Mouse (Mus musculus): ENCODE measurements at regions not wholly inside any gene's neighbourhood (a gene's known extent, or its start where the extent isn't known, plus 50 kb on each side); places are given as distances from the start of the nearest gene placed in this dataset.

GRCm38 (mm10) chr1:57243607-57244408 lies 133.6 kb upstream of the 1700066M21Rik start:
- in situ Hi-C loops (cut with MboI; ENCODE audit: low pct_unique_long_range_greater_than_20kb in 1 of 2, low sequenced_read_pairs in 2 of 2, unreplicated experiment in 1 of 2), result no loop called here

- in situ Hi-C loops (cut with MboI; ENCODE audit: low pct_unique_long_range_greater_than_20kb in 1 of 2, low sequenced_read_pairs in 2 of 2, unreplicated experiment in 1 of 2), result no loop called here
Measured at GRCm38 (mm10) chr1:57259626-57260025, 117.8 kb upstream of the 1700066M21Rik start.

- in situ Hi-C loops (cut with MboI; ENCODE audit: low pct_unique_long_range_greater_than_20kb in 1 of 2, low sequenced_read_pairs in 2 of 2, unreplicated experiment in 1 of 2), result no loop called here
Measured at GRCm38 (mm10) chr1:57265012-57265760, 112.2 kb upstream of the 1700066M21Rik start.

- in situ Hi-C loops (cut with MboI; ENCODE audit: low pct_unique_long_range_greater_than_20kb in 1 of 2, low sequenced_read_pairs in 2 of 2, unreplicated experiment in 1 of 2), result no loop called here
Measured at GRCm38 (mm10) chr1:57266695-57267094, 110.7 kb upstream of the 1700066M21Rik start.

GRCm38 (mm10) chr1:57267851-57268250 lies 109.6 kb upstream of the 1700066M21Rik start:
- in situ Hi-C loops (cut with MboI; ENCODE audit: low pct_unique_long_range_greater_than_20kb in 1 of 2, low sequenced_read_pairs in 2 of 2, unreplicated experiment in 1 of 2), result no loop called here

GRCm38 (mm10) chr1:57269679-57270354 lies 107.6 kb upstream of the 1700066M21Rik start:
- in situ Hi-C loops (cut with MboI; ENCODE audit: low pct_unique_long_range_greater_than_20kb in 1 of 2, low sequenced_read_pairs in 2 of 2, unreplicated experiment in 1 of 2), result no loop called here

GRCm38 (mm10) chr1:57272593-57272992 lies 104.8 kb upstream of the 1700066M21Rik start:
- in situ Hi-C loops (cut with MboI; ENCODE audit: low pct_unique_long_range_greater_than_20kb in 1 of 2, low sequenced_read_pairs in 2 of 2, unreplicated experiment in 1 of 2), result no loop called here

GRCm38 (mm10) chr1:57281549-57281948 lies 95.9 kb upstream of the 1700066M21Rik start:
- in situ Hi-C loops (cut with MboI; ENCODE audit: low pct_unique_long_range_greater_than_20kb in 1 of 2, low sequenced_read_pairs in 2 of 2, unreplicated experiment in 1 of 2), result loop anchor here in 1 of 2 experiments (5.0 kb wide), 1 partner anchor 51 kb away; no protein-coding TSS in a partner anchor

- in situ Hi-C loops (cut with MboI; ENCODE audit: low pct_unique_long_range_greater_than_20kb in 1 of 2, low sequenced_read_pairs in 2 of 2, unreplicated experiment in 1 of 2), result no loop called here
Measured at GRCm38 (mm10) chr1:57296186-57296585, 81.2 kb upstream of the 1700066M21Rik start.

- in situ Hi-C loops (cut with MboI; ENCODE audit: low pct_unique_long_range_greater_than_20kb in 1 of 2, low sequenced_read_pairs in 2 of 2, unreplicated experiment in 1 of 2), result no loop called here
Measured at GRCm38 (mm10) chr1:57298557-57298956, 78.9 kb upstream of the 1700066M21Rik start.

GRCm38 (mm10) chr1:57301260-57301979 lies 76.0 kb upstream of the 1700066M21Rik start:
- in situ Hi-C loops (cut with MboI; ENCODE audit: low pct_unique_long_range_greater_than_20kb in 1 of 2, low sequenced_read_pairs in 2 of 2, unreplicated experiment in 1 of 2), result no loop called here

GRCm38 (mm10) chr1:57301980-57302331 lies 75.5 kb upstream of the 1700066M21Rik start:
- in situ Hi-C loops (cut with MboI; ENCODE audit: low pct_unique_long_range_greater_than_20kb in 1 of 2, low sequenced_read_pairs in 2 of 2, unreplicated experiment in 1 of 2), result no loop called here

- in situ Hi-C loops (cut with MboI; ENCODE audit: low pct_unique_long_range_greater_than_20kb in 1 of 2, low sequenced_read_pairs in 2 of 2, unreplicated experiment in 1 of 2), result no loop called here
Measured at GRCm38 (mm10) chr1:57304757-57305156, 72.7 kb upstream of the 1700066M21Rik start.

GRCm38 (mm10) chr1:57322535-57322934 lies 54.9 kb upstream of the 1700066M21Rik start:
- in situ Hi-C loops (cut with MboI; ENCODE audit: low pct_unique_long_range_greater_than_20kb in 1 of 2, low sequenced_read_pairs in 2 of 2, unreplicated experiment in 1 of 2), result no loop called here

- in situ Hi-C loops (cut with MboI; ENCODE audit: low pct_unique_long_range_greater_than_20kb in 1 of 2, low sequenced_read_pairs in 2 of 2, unreplicated experiment in 1 of 2), result no loop called here
Measured at GRCm38 (mm10) chr1:57323118-57323517, 54.3 kb upstream of the 1700066M21Rik start.

GRCm38 (mm10) chr1:57325585-57326165 lies 51.7 kb upstream of the 1700066M21Rik start:
- in situ Hi-C loops (cut with MboI; ENCODE audit: low pct_unique_long_range_greater_than_20kb in 1 of 2, low sequenced_read_pairs in 2 of 2, unreplicated experiment in 1 of 2), result no loop called here
